ENCODE assay signal across 8 mouse cellular contexts in the genomic region with DNA sequence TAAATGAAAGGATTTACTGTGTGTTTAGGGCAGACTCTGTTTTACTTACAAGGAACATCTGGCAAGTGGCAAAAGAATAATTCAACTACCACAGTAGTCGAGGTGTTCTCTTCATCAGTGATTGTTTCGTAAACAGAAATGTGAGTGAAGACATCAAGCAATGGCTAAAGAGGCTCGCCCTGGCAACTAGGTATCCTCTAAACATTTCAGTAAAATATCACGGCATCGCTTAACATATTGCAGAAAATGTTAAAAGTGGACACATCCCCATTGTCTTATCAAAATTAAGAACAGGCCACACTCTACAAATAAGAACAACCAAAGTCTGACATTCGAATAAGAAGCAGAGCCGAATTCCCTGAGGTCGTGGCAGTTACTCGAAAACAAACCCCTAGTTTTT. TPM values are rescaled to one million over a fixed set of nuclear protein-coding genes. Genes with fewer than 3 reads are reported as not detected.
DNase-seq lines count a peak whose midpoint lies in the region; ATAC-seq and TF ChIP-seq lines count a peak whose summit lies in the region.

No protein-coding gene starts in this region.

- 0 out of 2 replicates have a peak, but pooled peaks cover 6% of the 10 kb centered on the region for H3K9me3 ChIP-seq in kidney, embryonic 16.5 days (ENCODE audit: low read length)
- H3K9me3 ChIP-seq in hindbrain, embryonic 15.5 days = no peaks in the 10 kb centered on the region
- H3K9me3 ChIP-seq in midbrain, embryonic 16.5 days (replicated peaks; ENCODE audit: control insufficient read depth, low read length, poor library complexity, severe bottlenecking) = no peaks in the 10 kb centered on the region

- H3K36me3 ChIP-seq in kidney, embryonic 16.5 days (ENCODE audit: insufficient read depth, low read length) = peaks cover 10% of the 10 kb centered on the region
- H3K36me3 ChIP-seq in hindbrain, embryonic 15.5 days = peaks cover 9% of the 10 kb centered on the region
- peaks cover 7% of the 10 kb centered on the region for H3K36me3 ChIP-seq in midbrain, embryonic 16.5 days (ENCODE audit: control insufficient read depth, insufficient read depth, low read length)

- ATAC-seq in kidney, embryonic 16.5 days (ENCODE audit: low FRiP score, low TSS enrichment) = no peak
- no peak for ATAC-seq in hindbrain, embryonic 15.5 days (ENCODE audit: low FRiP score, low read depth)
- ATAC-seq in midbrain, embryonic 16.5 days = no peak
- ATAC-seq in inflammation-experienced regulatory T-cells, adult 6 months = no peak

- no peak for TF ChIP-seq POLR2A in cortical plate, adult 2 months (IDR thresholded peaks at IDR 0.05; ENCODE audit: extremely low read depth, insufficient read depth, low read length)

- 10% methylated on average over 9 of the region's 9 CpGs for WGBS in kidney, embryonic 16.5 days
- 20% methylated on average over 9 of the region's 9 CpGs for WGBS in hindbrain, embryonic 15.5 days
- WGBS in midbrain, embryonic 16.5 days = 19% methylated on average over 9 of the region's 9 CpGs

- H3K27me3 ChIP-seq in kidney, embryonic 16.5 days (ENCODE audit: insufficient read depth, low read length) = no peaks in the 10 kb centered on the region
- 0 out of 2 replicates have a peak, but pooled peaks cover 10% of the 10 kb centered on the region for H3K27me3 ChIP-seq in hindbrain, embryonic 15.5 days
- H3K27me3 ChIP-seq in midbrain, embryonic 16.5 days (ENCODE audit: control insufficient read depth, insufficient read depth, low read depth, low read length) = 0 out of 2 replicates have a peak, but pooled peaks cover 6% of the 10 kb centered on the region

- peak overlapping the region; percentile 72 for H3K4me3 ChIP-seq in kidney, embryonic 16.5 days (ENCODE audit: low read length)
- peak overlapping the region; percentile 79 for H3K4me3 ChIP-seq in cortical plate, adult 2 months (ENCODE audit: insufficient read depth, low read length)
- peak overlapping the region; percentile 91 for H3K4me3 ChIP-seq in hindbrain, embryonic 15.5 days
- peak overlapping the region; percentile 95 for H3K4me3 ChIP-seq in midbrain, embryonic 16.5 days (ENCODE audit: low read depth, low read length)

- peaks cover 30% of the 10 kb centered on the region for H3K4me1 ChIP-seq in kidney, embryonic 16.5 days (ENCODE audit: insufficient read depth, low read length)
- peaks cover 5% of the 10 kb centered on the region for H3K4me1 ChIP-seq in cortical plate, adult 2 months (ENCODE audit: control insufficient read depth, insufficient read depth, low read length)
- H3K4me1 ChIP-seq in hindbrain, embryonic 15.5 days (replicated peaks) = peaks cover 24% of the 10 kb centered on the region
- peaks cover 14% of the 10 kb centered on the region for H3K4me1 ChIP-seq in midbrain, embryonic 16.5 days (ENCODE audit: control insufficient read depth, insufficient read depth, low read length)

- no peak overlapping the region for H3K27ac ChIP-seq in kidney, embryonic 16.5 days (ENCODE audit: low read length)
- H3K27ac ChIP-seq in cortical plate, adult 2 months (ENCODE audit: insufficient read depth, low read length) = no peak overlapping the region
- no peak overlapping the region for H3K27ac ChIP-seq in hindbrain, embryonic 15.5 days (replicated peaks)
- no peak overlapping the region for H3K27ac ChIP-seq in midbrain, embryonic 16.5 days (ENCODE audit: low read length)

- no peak for TF ChIP-seq CTCF in cortical plate, adult 2 months (IDR thresholded peaks at IDR 0.05; ENCODE audit: extremely low read depth, insufficient read depth, low read length)

- no peak for DNase-seq in kidney, postnatal 36 days
- DNase-seq in ovary, postnatal 14 days (ENCODE audit: low spot score) = no peak
- no peak for DNase-seq in yolk sac, embryonic 10.5 days (ENCODE audit: low spot score)

- peak overlapping the region; percentile 73 for H3K4me2 ChIP-seq in kidney, embryonic 16.5 days (replicated peaks; ENCODE audit: low read depth, low read length)
- peak overlapping the region; percentile 63 for H3K4me2 ChIP-seq in hindbrain, embryonic 15.5 days
- peak overlapping the region; percentile 71 for H3K4me2 ChIP-seq in midbrain, embryonic 16.5 days (ENCODE audit: low read length)

- H3K9ac ChIP-seq in kidney, embryonic 16.5 days (replicated peaks; ENCODE audit: low read length) = peak overlapping the region; percentile 84
- H3K9ac ChIP-seq in hindbrain, embryonic 15.5 days = peak overlapping the region; percentile 91
- H3K9ac ChIP-seq in midbrain, embryonic 16.5 days (ENCODE audit: low read depth, low read length) = peak overlapping the region; percentile 99

RNA-seq across cellular contexts. Expression of a gene that starts 0.7 kb away (rescaled TPM):
- 57.7 and 57.8 TPM in 2 replicates for polyA plus RNA-seq in kidney, embryonic 16.5 days (2015; fragmentation: Nextera tagmentation; extraction: Ambion mirVana)
- polyA plus RNA-seq in cortical plate, adult 2 months (2012; rRNA removed) = 32.7 and 36.3 TPM in 2 replicates
- 58.2 and 58.4 TPM in 2 replicates for polyA plus RNA-seq in hindbrain, embryonic 15.5 days (2015; fragmentation: Nextera tagmentation; extraction: Ambion mirVana)
- 64.9 and 67.9 TPM in 2 replicates for polyA plus RNA-seq in midbrain, embryonic 16.5 days (2015; fragmentation: Nextera tagmentation; extraction: Ambion mirVana)
- polyA plus RNA-seq in inflammation-experienced regulatory T-cells, adult 6 months (2017; shearing (Covaris generic)) = 10 to 100 TPM; 31.0 to 41.8 (median 32.2) TPM

RNA-seq across cellular contexts. Expression of a gene that starts 4.2 kb away (rescaled TPM):
- 2.2 and 2.9 TPM in 2 replicates for polyA plus RNA-seq in kidney, embryonic 16.5 days (2015; fragmentation: Nextera tagmentation; extraction: Ambion mirVana)
- polyA plus RNA-seq in cortical plate, adult 2 months (2012; rRNA removed) = 0.08 TPM in 1 of 2 replicates, not detected in the other
- 0.12 and 0.16 TPM in 2 replicates for polyA plus RNA-seq in hindbrain, embryonic 15.5 days (2015; fragmentation: Nextera tagmentation; extraction: Ambion mirVana)
- 0.35 TPM in 1 of 2 replicates, not detected in the other for polyA plus RNA-seq in midbrain, embryonic 16.5 days (2015; fragmentation: Nextera tagmentation; extraction: Ambion mirVana)
- polyA plus RNA-seq in inflammation-experienced regulatory T-cells, adult 6 months (2017; shearing (Covaris generic)) = 10 to 100 TPM; 60.3 to 92.4 (median 72.6) TPM

RNA-seq across cellular contexts. Expression of a gene that starts 43.5 kb away (rescaled TPM):
- 59.4 and 64.1 TPM in 2 replicates for polyA plus RNA-seq in kidney, embryonic 16.5 days (2015; fragmentation: Nextera tagmentation; extraction: Ambion mirVana)
- 105 and 109 TPM in 2 replicates for polyA plus RNA-seq in cortical plate, adult 2 months (2012; rRNA removed)
- polyA plus RNA-seq in hindbrain, embryonic 15.5 days (2015; fragmentation: Nextera tagmentation; extraction: Ambion mirVana) = 231 and 232 TPM in 2 replicates
- 258 and 268 TPM in 2 replicates for polyA plus RNA-seq in midbrain, embryonic 16.5 days (2015; fragmentation: Nextera tagmentation; extraction: Ambion mirVana)
- 10 to 100 TPM; 57.0 to 70.0 (median 62.5) TPM for polyA plus RNA-seq in inflammation-experienced regulatory T-cells, adult 6 months (2017; shearing (Covaris generic))

Comparison
In these comparisons a context has a peak if more than half of its experiments do, and no peak if none do; other contexts are left out.
1. RNA of a gene that starts 4.2 kb away (polyA plus RNA-seq): 60.3 to 92.4 TPM in inflammation-experienced regulatory T-cells, adult 6 months; 2.2 to 2.9 TPM in kidney, embryonic 16.5 days, 0.12 to 0.16 TPM in hindbrain, embryonic 15.5 days, 0.08 TPM in cortical plate, adult 2 months and 0.35 TPM in midbrain, embryonic 16.5 days; every median in the first group is over 10 times any median in the second.
2. Peak in every context shown above with its lines, with median percentiles within 50 percentile points of each other: H3K4me2 ChIP-seq, H3K4me3 ChIP-seq and H3K9ac ChIP-seq.